In genomic region chr19:4215451-4215840, GRCm38 (mm10) we compare ENCODE assay signal across 9 mouse cellular contexts. TPM values are rescaled to one million over a fixed set of nuclear protein-coding genes. Genes with fewer than 3 reads are reported as not detected.
DNase-seq lines count a peak whose midpoint lies in the region; ATAC-seq and TF ChIP-seq lines count a peak whose summit lies in the region.
"Had no signal": no experiment of that assay in that cellular context is flagged by ENCODE, and none has a peak within 500 bp of the region (broad histone marks: within the 10 kb centered on the region; RNA-seq: fewer than 3 reads in every experiment).

No protein-coding gene starts in this region.

- 16% methylated on average over 18 of the region's 21 CpGs for WGBS in liver, adult 2 months
- 4% methylated on average over 21 of the region's 21 CpGs for WGBS in embryonic facial prominence, embryonic 15.5 days
- 5% methylated on average over 20 of the region's 21 CpGs for WGBS in intestine, postnatal 0 days
- WGBS in neural tube, embryonic 12.5 days = 2% methylated on average over 15 of the region's 21 CpGs

- TF ChIP-seq POLR2A in liver, adult 2 months (IDR thresholded peaks at IDR 0.05; ENCODE audit: extremely low read depth, insufficient read depth, low read length) = no peak

- H3K36me3 ChIP-seq in liver, adult 2 months (ENCODE audit: control insufficient read depth, insufficient read depth, low read length) = no peaks in the 10 kb centered on the region
- no peaks in the 10 kb centered on the region for H3K36me3 ChIP-seq in embryonic facial prominence, embryonic 15.5 days
- H3K36me3 ChIP-seq in intestine, postnatal 0 days (ENCODE audit: control insufficient read depth, insufficient read depth) = no peaks in the 10 kb centered on the region
- H3K36me3 ChIP-seq in neural tube, embryonic 12.5 days = no peaks in the 10 kb centered on the region

- no peaks in the 10 kb centered on the region for H3K27me3 ChIP-seq in liver, adult 2 months (ENCODE audit: control insufficient read depth, insufficient read depth, low read length)
- no peaks in the 10 kb centered on the region for H3K27me3 ChIP-seq in embryonic facial prominence, embryonic 15.5 days
- H3K27me3 ChIP-seq in intestine, postnatal 0 days (replicated peaks; ENCODE audit: control insufficient read depth, insufficient read depth, low read length) = no peaks in the 10 kb centered on the region
- peaks cover 77% of the 10 kb centered on the region for H3K27me3 ChIP-seq in neural tube, embryonic 12.5 days (replicated peaks)

- no peaks in the 10 kb centered on the region for H3K79me2 ChIP-seq in liver, adult 2 months (ENCODE audit: control insufficient read depth, insufficient read depth, low read length)

- DNase-seq in liver, adult 2 months (ENCODE audit: extremely low read depth, low read depth, low spot score) = no peak
- no peak for DNase-seq in liver
- DNase-seq in left cerebral cortex, adult 8-10 months (ENCODE audit: low spot score in 2 of 2) = no peak
- DNase-seq in left cerebral cortex, adult 18-20 months (ENCODE audit: low spot score in 2 of 2) = no peak
- no peak for DNase-seq in layer of hippocampus, adult 9-11 months

- H3K4me2 ChIP-seq in embryonic facial prominence, embryonic 15.5 days (replicated peaks) = peak overlapping the region; percentile 85
- peak overlapping the region; percentile 98 for H3K4me2 ChIP-seq in intestine, postnatal 0 days (replicated peaks; ENCODE audit: low read depth)
- peak overlapping the region; percentile 98 for H3K4me2 ChIP-seq in neural tube, embryonic 12.5 days (replicated peaks)

- no peaks in the 10 kb centered on the region for H3K9me3 ChIP-seq in embryonic facial prominence, embryonic 15.5 days (replicated peaks)
- no peaks in the 10 kb centered on the region for H3K9me3 ChIP-seq in intestine, postnatal 0 days (ENCODE audit: control insufficient read depth)
- H3K9me3 ChIP-seq in neural tube, embryonic 12.5 days = no peaks in the 10 kb centered on the region

- H3K27ac ChIP-seq in liver, adult 2 months (replicated peaks; ENCODE audit: insufficient read depth, low read depth, low read length) = no peak overlapping the region
- H3K27ac ChIP-seq in embryonic facial prominence, embryonic 15.5 days (replicated peaks) = peak overlapping the region; percentile 93
- H3K27ac ChIP-seq in intestine, postnatal 0 days (ENCODE audit: low read depth, low read length) = peak overlapping the region; percentile 82
- no peak overlapping the region for H3K27ac ChIP-seq in neural tube, embryonic 12.5 days

- H3K4me3 ChIP-seq in liver, adult 2 months (ENCODE audit: insufficient read depth, low read depth, low read length) = peak overlapping the region; percentile 65
- peak overlapping the region; percentile 88 for H3K4me3 ChIP-seq in embryonic facial prominence, embryonic 15.5 days (replicated peaks)
- H3K4me3 ChIP-seq in intestine, postnatal 0 days (ENCODE audit: low read depth, low read length) = peak overlapping the region; percentile 75
- H3K4me3 ChIP-seq in neural tube, embryonic 12.5 days = peak overlapping the region; percentile 56

- no peak for ATAC-seq in embryonic facial prominence, embryonic 15.5 days (ENCODE audit: insufficient number of reproducible peaks, low FRiP score, low TSS enrichment, low read depth)
- ATAC-seq in intestine, postnatal 0 days = no peak
- no peak for ATAC-seq in neural tube, embryonic 12.5 days (ENCODE audit: low FRiP score, low read depth)

- no peak for TF ChIP-seq CTCF in liver, adult 2 months (IDR thresholded peaks at IDR 0.05; ENCODE audit: low read depth, low read length)
- no peak for TF ChIP-seq CTCF in intestine, postnatal 0 days (IDR thresholded peaks at IDR 0.05; ENCODE audit: low read depth)

- peaks cover 5% of the 10 kb centered on the region; the same call in 1 of the 2 replicates for H3K4me1 ChIP-seq in liver, adult 2 months (ENCODE audit: control insufficient read depth, insufficient read depth, low read length)
- H3K4me1 ChIP-seq in embryonic facial prominence, embryonic 15.5 days = peaks cover 79% of the 10 kb centered on the region
- H3K4me1 ChIP-seq in intestine, postnatal 0 days (replicated peaks; ENCODE audit: control insufficient read depth, insufficient read depth, low read length) = peaks cover 9% of the 10 kb centered on the region
- H3K4me1 ChIP-seq in neural tube, embryonic 12.5 days = peaks cover 31% of the 10 kb centered on the region

- no peak overlapping the region; the same call in 1 of the 2 replicates for H3K9ac ChIP-seq in liver, adult 2 months (ENCODE audit: low read depth, low read length)
- peak overlapping the region; percentile 96 for H3K9ac ChIP-seq in embryonic facial prominence, embryonic 15.5 days
- peak overlapping the region; percentile 91 for H3K9ac ChIP-seq in intestine, postnatal 0 days (ENCODE audit: low read depth, low read length)
- H3K9ac ChIP-seq in neural tube, embryonic 12.5 days = peak overlapping the region; percentile 68

RNA-seq across cellular contexts. Expression of gene AC109138.7, which starts 1.3 kb away (rescaled TPM):
- total RNA-seq in liver, adult 2 months (2014; rRNA removed) = not detected in 2 replicates
- not detected in 2 replicates for polyA plus RNA-seq in liver, adult 2 months (2012; rRNA removed)
- not detected in 2 replicates for polyA plus RNA-seq in embryonic facial prominence, embryonic 15.5 days (2015; fragmentation: Nextera tagmentation; extraction: Ambion mirVana)
- not detected in 2 replicates for polyA plus RNA-seq in intestine, postnatal 0 days (2015; fragmentation: Nextera tagmentation; extraction: Ambion mirVana)
- not detected in 2 replicates for polyA plus RNA-seq in neural tube, embryonic 12.5 days (2016; fragmentation: Nextera tagmentation; extraction: Ambion mirVana)
- not detected for total RNA-seq in left cerebral cortex, adult 8-10 months (2022)
- total RNA-seq in left cerebral cortex, adult 18-20 months (2021) = not detected
- total RNA-seq: gastrocnemius, adult 8-10 months had no signal

RNA-seq across cellular contexts. Expression of gene Clcf1, which starts 1.4 kb away (rescaled TPM):
- 0.27 and 0.28 TPM in 2 replicates for total RNA-seq in liver, adult 2 months (2014; rRNA removed)
- 0.87 and 3.8 TPM in 2 replicates for polyA plus RNA-seq in liver, adult 2 months (2012; rRNA removed)
- 10.1 and 10.2 TPM in 2 replicates for polyA plus RNA-seq in embryonic facial prominence, embryonic 15.5 days (2015; fragmentation: Nextera tagmentation; extraction: Ambion mirVana)
- 2.4 and 2.5 TPM in 2 replicates for polyA plus RNA-seq in intestine, postnatal 0 days (2015; fragmentation: Nextera tagmentation; extraction: Ambion mirVana)
- polyA plus RNA-seq in neural tube, embryonic 12.5 days (2016; fragmentation: Nextera tagmentation; extraction: Ambion mirVana) = 0.87 and 0.95 TPM in 2 replicates
- 1 to 10 TPM in 2 of 4 experiments, under 1 TPM in 2; 0.65 to 2.4 (median 1.2) TPM for total RNA-seq in left cerebral cortex, adult 8-10 months (2022)
- 1 to 10 TPM; 1.5 to 1.9 TPM for total RNA-seq in left cerebral cortex, adult 18-20 months (2021)

RNA-seq across cellular contexts. Expression of gene Rad9a, which starts 14.0 kb away (rescaled TPM):
- total RNA-seq in liver, adult 2 months (2014; rRNA removed) = 0.74 and 1.3 TPM in 2 replicates
- 7.0 and 7.5 TPM in 2 replicates for polyA plus RNA-seq in liver, adult 2 months (2012; rRNA removed)
- polyA plus RNA-seq in embryonic facial prominence, embryonic 15.5 days (2015; fragmentation: Nextera tagmentation; extraction: Ambion mirVana) = 33.6 and 35.0 TPM in 2 replicates
- 12.3 and 13.5 TPM in 2 replicates for polyA plus RNA-seq in intestine, postnatal 0 days (2015; fragmentation: Nextera tagmentation; extraction: Ambion mirVana)
- 25.9 and 34.0 TPM in 2 replicates for polyA plus RNA-seq in neural tube, embryonic 12.5 days (2016; fragmentation: Nextera tagmentation; extraction: Ambion mirVana)
- total RNA-seq in left cerebral cortex, adult 8-10 months (2022) = 10 to 100 TPM in 3 of 4 experiments, 1 to 10 TPM in 1; 9.9 to 12.1 (median 11.0) TPM
- total RNA-seq in left cerebral cortex, adult 18-20 months (2021) = 10 to 100 TPM in 1 of 2 experiments, 1 to 10 TPM in 1; 7.2 to 10.1 TPM

RNA-seq across cellular contexts. Expression of gene Pold4, which starts 16.3 kb away (rescaled TPM):
- 27.2 and 27.3 TPM in 2 replicates for total RNA-seq in liver, adult 2 months (2014; rRNA removed)
- polyA plus RNA-seq in liver, adult 2 months (2012; rRNA removed) = 60.4 and 63.8 TPM in 2 replicates
- 33.5 and 34.0 TPM in 2 replicates for polyA plus RNA-seq in embryonic facial prominence, embryonic 15.5 days (2015; fragmentation: Nextera tagmentation; extraction: Ambion mirVana)
- polyA plus RNA-seq in intestine, postnatal 0 days (2015; fragmentation: Nextera tagmentation; extraction: Ambion mirVana) = 81.5 and 87.8 TPM in 2 replicates
- polyA plus RNA-seq in neural tube, embryonic 12.5 days (2016; fragmentation: Nextera tagmentation; extraction: Ambion mirVana) = 18.7 and 19.8 TPM in 2 replicates
- total RNA-seq in left cerebral cortex, adult 8-10 months (2022) = 10 to 100 TPM; 16.1 to 23.6 (median 22.1) TPM
- 10 to 100 TPM; 13.4 to 18.2 TPM for total RNA-seq in left cerebral cortex, adult 18-20 months (2021)

RNA-seq across cellular contexts. Expression of gene Ppp1ca, which starts 23.6 kb away (rescaled TPM):
- total RNA-seq in liver, adult 2 months (2014; rRNA removed) = 170 TPM in 2 replicates
- 399 and 571 TPM in 2 replicates for polyA plus RNA-seq in liver, adult 2 months (2012; rRNA removed)
- 745 and 794 TPM in 2 replicates for polyA plus RNA-seq in embryonic facial prominence, embryonic 15.5 days (2015; fragmentation: Nextera tagmentation; extraction: Ambion mirVana)
- polyA plus RNA-seq in intestine, postnatal 0 days (2015; fragmentation: Nextera tagmentation; extraction: Ambion mirVana) = 370 and 382 TPM in 2 replicates
- polyA plus RNA-seq in neural tube, embryonic 12.5 days (2016; fragmentation: Nextera tagmentation; extraction: Ambion mirVana) = 753 and 767 TPM in 2 replicates
- total RNA-seq in left cerebral cortex, adult 8-10 months (2022) = 100 to 1,000 TPM; 310 to 356 (median 326) TPM
- 100 to 1,000 TPM; 303 to 333 TPM for total RNA-seq in left cerebral cortex, adult 18-20 months (2021)

Comparison
In these comparisons a context has a peak if more than half of its experiments do, and no peak if none do; other contexts are left out.
1. H3K27ac ChIP-seq: peak in embryonic facial prominence, embryonic 15.5 days (single experiment) and intestine, postnatal 0 days (single experiment); none in liver, adult 2 months (single experiment) and neural tube, embryonic 12.5 days (single experiment).
2. Peak in every context shown above with its lines, with median percentiles within 50 percentile points of each other: H3K4me3 ChIP-seq and H3K4me2 ChIP-seq.